27 mouse cellular contexts compared by ENCODE assay signal in the genomic region with DNA sequence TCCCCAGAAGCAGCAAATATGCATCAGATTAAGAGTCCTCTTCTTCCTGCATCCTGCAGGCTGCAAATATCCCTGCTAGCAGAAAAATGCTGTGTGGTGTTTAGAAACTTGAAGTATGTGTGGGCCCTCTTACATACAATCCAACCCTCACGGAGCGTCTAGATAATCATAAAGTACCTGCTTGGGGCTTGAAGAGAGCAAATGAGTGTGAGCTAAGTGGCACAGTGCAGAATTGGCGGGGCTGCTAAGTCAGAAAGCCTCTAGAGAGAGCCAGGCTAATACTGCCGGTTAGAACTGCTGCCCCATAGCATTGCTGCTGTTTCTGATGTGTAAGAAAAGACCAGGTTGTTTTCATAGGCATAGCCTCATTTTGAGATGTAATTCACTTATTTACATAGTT. TPM values are rescaled to one million over a fixed set of nuclear protein-coding genes. Genes with fewer than 3 reads are reported as not detected.
"Had no signal": no experiment of that assay in that cellular context is flagged by ENCODE, and none has a peak within 500 bp of the region (broad histone marks: within the 10 kb centered on the region; RNA-seq: fewer than 3 reads in every experiment).

No protein-coding gene starts in this region.

- ATAC-seq: hindbrain, embryonic 16.5 days; inflammation-experienced regulatory T-cells, adult 6 months; intestine, embryonic 15.5 days; intestine, postnatal 0 days had no signal

- H3K9ac ChIP-seq: heart, embryonic 12.5 days; hindbrain, embryonic 12.5 days; hindbrain, embryonic 14.5 days; intestine, embryonic 15.5 days; limb, embryonic 12.5 days had no signal

- H3K4me2 ChIP-seq: heart, embryonic 12.5 days; hindbrain, embryonic 12.5 days; hindbrain, embryonic 14.5 days; intestine, embryonic 15.5 days; limb, embryonic 12.5 days; liver, embryonic 11.5 days had no signal

- DNase-seq: gastrocnemius, adult 2 months; gastrocnemius, postnatal 10 days; gastrocnemius, postnatal 25 days; heart, adult 2 months; heart, postnatal 10 days; heart, postnatal 4 days; kidney, adult 18-20 months; kidney, adult 8-10 months; kidney, postnatal 10 days; kidney, postnatal 25 days; kidney, postnatal 4 days; liver had no signal

- H3K36me3 ChIP-seq: heart, embryonic 12.5 days; hindbrain, embryonic 12.5 days; intestine, embryonic 15.5 days had no signal

- H3K27ac ChIP-seq: gastrocnemius, adult 2 months; heart, adult 2 months; hindbrain, embryonic 10.5 days; hindbrain, embryonic 12.5 days; hindbrain, embryonic 14.5 days; intestine, embryonic 15.5 days; layer of hippocampus, adult 2 months; left cerebral cortex, adult 2 months; limb, embryonic 10.5 days; limb, embryonic 12.5 days had no signal

- H3K9me3 ChIP-seq: hindbrain, embryonic 10.5 days; hindbrain, embryonic 12.5 days; intestine, embryonic 15.5 days; limb, embryonic 10.5 days; limb, embryonic 12.5 days had no signal

- H3K4me3 ChIP-seq: gastrocnemius, adult 2 months; heart, adult 2 months; heart, embryonic 12.5 days; hindbrain, embryonic 10.5 days; hindbrain, embryonic 12.5 days; intestine, embryonic 15.5 days; layer of hippocampus, adult 2 months; left cerebral cortex, adult 2 months; limb, embryonic 10.5 days; limb, embryonic 12.5 days had no signal

- H3K4me1 ChIP-seq: limb, embryonic 10.5 days had no signal

- H3K27me3 ChIP-seq: heart, embryonic 12.5 days; hindbrain, embryonic 12.5 days; intestine, embryonic 15.5 days; limb, embryonic 12.5 days had no signal

RNA-seq across cellular contexts. Expression of a gene that starts 58.0 kb away (rescaled TPM):
- polyA plus RNA-seq: frontal cortex, adult 2 months; heart, adult 2 months; heart, embryonic 14.5 days; hindbrain, embryonic 10.5 days; hindbrain, embryonic 14.5 days; hindbrain, embryonic 16.5 days; limb, embryonic 12.5 days had no signal
